In genomic region chr14:31000816-31001306, GRCm38 (mm10) we compare ENCODE assay signal across 7 mouse cellular contexts. TPM values are rescaled to one million over a fixed set of nuclear protein-coding genes. Genes with fewer than 3 reads are reported as not detected.
A peak's percentile ranks its signal among the peaks of the same experiment; 100 is the strongest.
DNase-seq lines count a peak whose midpoint lies in the region; ATAC-seq and TF ChIP-seq lines count a peak whose summit lies in the region.

No protein-coding gene starts in this region.

- H3K4me3 ChIP-seq in thymus, adult 2 months (ENCODE audit: control insufficient read depth, insufficient read depth, low read length) = peak overlapping the region; percentile 90
- H3K4me3 ChIP-seq in erythroblast, embryonic 14.5 days (replicated peaks) = peak overlapping the region; percentile 99
- peak overlapping the region; percentile 99 for H3K4me3 ChIP-seq in liver, adult 2 months (ENCODE audit: insufficient read depth, low read depth, low read length)

- no peak for TF ChIP-seq CTCF in thymus, adult 2 months (IDR thresholded peaks at IDR 0.05; ENCODE audit: borderline replicate concordance, control insufficient read depth, extremely low read depth, insufficient read depth, low read length, poor library complexity)
- TF ChIP-seq CTCF in liver, adult 2 months (IDR thresholded peaks at IDR 0.05; ENCODE audit: low read depth, low read length) = no peak

- H3K27ac ChIP-seq in thymus, adult 2 months (ENCODE audit: control insufficient read depth, insufficient read depth, low read length) = peak overlapping the region; percentile 1; the same call in 1 of the 2 replicates
- peak overlapping the region; percentile 89 for H3K27ac ChIP-seq in liver, adult 2 months (replicated peaks; ENCODE audit: insufficient read depth, low read depth, low read length)

- no peak for DNase-seq in thymus, adult 2 months
- DNase-seq in thymus, postnatal 36 days = no peak
- DNase-seq in liver, adult 2 months (ENCODE audit: extremely low read depth, low read depth, low spot score) = peak; percentile 36
- DNase-seq in telencephalon, adult 2 months (ENCODE audit: low read depth, low spot score) = peak; percentile 6
- no peak for DNase-seq in adrenal gland, postnatal 10 days

- H3K9me3 ChIP-seq in erythroblast, embryonic 14.5 days (ENCODE audit: control insufficient read depth, low read length) = no peaks in the 10 kb centered on the region

- H3K27me3 ChIP-seq in thymus, adult 2 months (ENCODE audit: control insufficient read depth, insufficient read depth, low read length) = no peaks in the 10 kb centered on the region
- H3K27me3 ChIP-seq in erythroblast, embryonic 14.5 days (ENCODE audit: control insufficient read depth) = no peaks in the 10 kb centered on the region
- H3K27me3 ChIP-seq in liver, adult 2 months (ENCODE audit: control insufficient read depth, insufficient read depth, low read length) = no peaks in the 10 kb centered on the region

- 0 out of 2 replicates have a peak, but pooled peaks cover 3% of the 10 kb centered on the region for H3K4me1 ChIP-seq in thymus, adult 2 months (replicated peaks; ENCODE audit: control insufficient read depth, insufficient read depth, low read length)
- peaks cover 38% of the 10 kb centered on the region for H3K4me1 ChIP-seq in erythroblast, embryonic 14.5 days (ENCODE audit: control insufficient read depth)
- no peaks in the 10 kb centered on the region; the same call in 1 of the 2 replicates for H3K4me1 ChIP-seq in liver, adult 2 months (ENCODE audit: control insufficient read depth, insufficient read depth, low read length)

- TF ChIP-seq POLR2A in thymus, adult 2 months (IDR thresholded peaks at IDR 0.05; ENCODE audit: control insufficient read depth, extremely low read depth, insufficient read depth, low read length, poor library complexity) = no peak
- TF ChIP-seq POLR2A in liver, adult 2 months (IDR thresholded peaks at IDR 0.05; ENCODE audit: extremely low read depth, insufficient read depth, low read length) = no peak

- ATAC-seq in activated CD4-positive, CD25-positive, alpha-beta regulatory T cell, adult 4 months = no peak

- H3K9ac ChIP-seq in liver, adult 2 months (ENCODE audit: low read depth, low read length) = peak overlapping the region; percentile 95

- peaks cover 3% of the 10 kb centered on the region; the same call in 1 of the 2 replicates for H3K79me2 ChIP-seq in liver, adult 2 months (ENCODE audit: control insufficient read depth, insufficient read depth, low read length)

- under 1% methylated on average over 21 of the region's 21 CpGs for WGBS in thymus, adult 2 months
- WGBS in liver, adult 2 months = under 1% methylated on average over 21 of the region's 21 CpGs

- no peaks in the 10 kb centered on the region for H3K36me3 ChIP-seq in thymus, adult 2 months (ENCODE audit: control insufficient read depth, insufficient read depth, low read length)
- H3K36me3 ChIP-seq in erythroblast, embryonic 14.5 days (ENCODE audit: control insufficient read depth) = peaks cover 21% of the 10 kb centered on the region
- H3K36me3 ChIP-seq in liver, adult 2 months (ENCODE audit: control insufficient read depth, insufficient read depth, low read length) = peaks cover 3% of the 10 kb centered on the region; the same call in 1 of the 2 replicates

RNA-seq across cellular contexts. Expression of gene Glt8d1, which starts 0.3 kb away (rescaled TPM):
- 11.9 and 13.6 TPM in 2 replicates for polyA plus RNA-seq in thymus, adult 2 months (2012; rRNA removed)
- polyA plus RNA-seq in erythroblast, embryonic 14.5 days (2012) = 0.10 and 0.19 TPM in 2 replicates
- 8.8 and 10.2 TPM in 2 replicates for total RNA-seq in liver, adult 2 months (2014; rRNA removed)
- 3.1 and 5.4 TPM in 2 replicates for polyA plus RNA-seq in liver, adult 2 months (2012; rRNA removed)
- 10 to 100 TPM; 35.0 to 47.0 TPM for total RNA-seq in adrenal gland, postnatal 10 days (2021)
- polyA plus RNA-seq in activated CD4-positive, CD25-positive, alpha-beta regulatory T cell, adult 4 months (2017; shearing (Covaris generic)) = 1 to 10 TPM; 4.1 to 9.7 TPM

RNA-seq across cellular contexts. Expression of gene Spcs1, which starts 0.6 kb away (rescaled TPM):
- polyA plus RNA-seq in thymus, adult 2 months (2012; rRNA removed) = 133 and 183 TPM in 2 replicates
- polyA plus RNA-seq in erythroblast, embryonic 14.5 days (2012) = 5.2 and 5.8 TPM in 2 replicates
- total RNA-seq in liver, adult 2 months (2014; rRNA removed) = 158 and 183 TPM in 2 replicates
- polyA plus RNA-seq in liver, adult 2 months (2012; rRNA removed) = 101 and 128 TPM in 2 replicates
- total RNA-seq in adrenal gland, postnatal 10 days (2021) = 100 to 1,000 TPM; 215 to 225 TPM
- 100 to 1,000 TPM; 322 to 323 TPM for polyA plus RNA-seq in activated CD4-positive, CD25-positive, alpha-beta regulatory T cell, adult 4 months (2017; shearing (Covaris generic))

RNA-seq across cellular contexts. Expression of gene Pbrm1, which starts 18.1 kb away (rescaled TPM):
- 32.1 and 47.0 TPM in 2 replicates for polyA plus RNA-seq in thymus, adult 2 months (2012; rRNA removed)
- polyA plus RNA-seq in erythroblast, embryonic 14.5 days (2012) = 1.2 and 1.6 TPM in 2 replicates
- total RNA-seq in liver, adult 2 months (2014; rRNA removed) = 26.3 and 28.7 TPM in 2 replicates
- 6.1 and 6.3 TPM in 2 replicates for polyA plus RNA-seq in liver, adult 2 months (2012; rRNA removed)
- 10 to 100 TPM; 53.5 to 65.9 TPM for total RNA-seq in adrenal gland, postnatal 10 days (2021)
- 10 to 100 TPM; 41.0 to 51.7 TPM for polyA plus RNA-seq in activated CD4-positive, CD25-positive, alpha-beta regulatory T cell, adult 4 months (2017; shearing (Covaris generic))

RNA-seq across cellular contexts. Expression of gene Gnl3, which starts 18.1 kb away (rescaled TPM):
- 24.0 and 32.9 TPM in 2 replicates for polyA plus RNA-seq in thymus, adult 2 months (2012; rRNA removed)
- 0.74 and 1.2 TPM in 2 replicates for polyA plus RNA-seq in erythroblast, embryonic 14.5 days (2012)
- total RNA-seq in liver, adult 2 months (2014; rRNA removed) = 16.3 and 21.1 TPM in 2 replicates
- polyA plus RNA-seq in liver, adult 2 months (2012; rRNA removed) = 8.3 and 18.2 TPM in 2 replicates
- total RNA-seq in adrenal gland, postnatal 10 days (2021) = 10 to 100 TPM; 61.5 to 81.2 TPM
- polyA plus RNA-seq in activated CD4-positive, CD25-positive, alpha-beta regulatory T cell, adult 4 months (2017; shearing (Covaris generic)) = 10 to 100 TPM; 61.3 to 74.2 TPM

RNA-seq across cellular contexts. Expression of gene Nek4, which starts 49.7 kb away (rescaled TPM):
- polyA plus RNA-seq in thymus, adult 2 months (2012; rRNA removed) = 2.5 and 2.6 TPM in 2 replicates
- 0.05 and 0.07 TPM in 2 replicates for polyA plus RNA-seq in erythroblast, embryonic 14.5 days (2012)
- 6.7 and 7.5 TPM in 2 replicates for total RNA-seq in liver, adult 2 months (2014; rRNA removed)
- polyA plus RNA-seq in liver, adult 2 months (2012; rRNA removed) = 2.9 and 3.1 TPM in 2 replicates
- total RNA-seq in adrenal gland, postnatal 10 days (2021) = 10 to 100 TPM in 1 of 2 experiments, 1 to 10 TPM in 1; 8.5 to 13.9 TPM
- polyA plus RNA-seq in activated CD4-positive, CD25-positive, alpha-beta regulatory T cell, adult 4 months (2017; shearing (Covaris generic)) = 1 to 10 TPM; 4.6 to 6.6 TPM

Comparison
In these comparisons a context has a peak if more than half of its experiments do, and no peak if none do; other contexts are left out.
1. DNase-seq: peak in liver, adult 2 months (single experiment) and telencephalon, adult 2 months (single experiment); none in thymus, adult 2 months (single experiment), thymus, postnatal 36 days (0 of 2) and adrenal gland, postnatal 10 days (single experiment).
2. RNA of gene Spcs1, which starts 0.6 kb away (polyA plus RNA-seq): 322 to 323 TPM in activated CD4-positive, CD25-positive, alpha-beta regulatory T cell, adult 4 months, 133 to 183 TPM in thymus, adult 2 months and 101 to 128 TPM in liver, adult 2 months; 5.2 to 5.8 TPM in erythroblast, embryonic 14.5 days; every median in the first group is over 10 times any median in the second.
3. Peak in every context shown above with its lines, with median percentiles within 50 percentile points of each other: H3K4me3 ChIP-seq.